Mouse (Mus musculus) neutrophil, adult 83 days (primary cell): ENCODE data around the gene Zfp626. TPM values are rescaled to one million over a fixed set of nuclear protein-coding genes. Genes with fewer than 3 reads are reported as not detected.

Experiments used
- total RNA-seq, 2 experiments: library from RNA; stranded (reverse); gene quantifications; one replicate each; pipeline ENCODE4 v1.2.4; 2023

Gene Zfp626
- 1 to 10 TPM; 5.0 to 5.4 TPM for total RNA-seq

GRCm38 (mm10) chr7:27806896-27807295 lies at the start of gene Zfp626:
Gene Zfp626 (plus strand): TSS chr7:27807196.

GRCm38 (mm10) chr7:27838323-27839249 lies 31.6 kb downstream of the Zfp626 start, which contains the start of gene Zfp59:
Gene Zfp59 (plus strand): TSS chr7:27838607.

GRCm38 (mm10) chr7:27857227-27857626 lies 50.2 kb downstream of the Zfp626 start, which contains the start of gene Zfp607a:
Gene Zfp607a (plus strand): TSS chr7:27857527.

Other genes starting within 250 kb of the Zfp626 start
- 100 to 1,000 TPM in 1 of 2 experiments, 10 to 100 TPM in 1; 94.7 to 101 TPM for gene Akt2, start 215.6 kb upstream of the Zfp626 start, total RNA-seq
- not detected for gene Ttc9b, start 153.3 kb upstream of the Zfp626 start, total RNA-seq
- 1 to 10 TPM; 4.3 to 7.5 TPM for gene Map3k10, start 132.6 kb upstream of the Zfp626 start, total RNA-seq
- under 1 TPM; 0.22 to 0.75 TPM for gene Zfp607b, start 117.9 kb upstream of the Zfp626 start, total RNA-seq
- 1 to 10 TPM; 3.8 to 4.8 TPM for gene Zfp60, start 75.8 kb upstream of the Zfp626 start, total RNA-seq
- 1 to 10 TPM in 1 of 2 experiments, under 1 TPM in 1; 0.94 to 1.2 TPM for gene Zfp59, start 31.4 kb downstream of the Zfp626 start, total RNA-seq
- gene Zfp607a, start 50.3 kb downstream of the Zfp626 start, total RNA-seq, result 1 to 10 TPM; 3.7 to 4.0 TPM
- 1 to 10 TPM; 2.1 to 3.3 TPM for gene Zfp974, start 122.3 kb downstream of the Zfp626 start, total RNA-seq
- 1 to 10 TPM; 4.8 to 5.7 TPM for gene Zfp780b, start 172.0 kb downstream of the Zfp626 start, total RNA-seq
- gene Zfp850, start 206.9 kb downstream of the Zfp626 start, total RNA-seq, result 1 to 10 TPM; 2.3 to 3.0 TPM
- gene Psmc4, start 242.9 kb downstream of the Zfp626 start, total RNA-seq, result 10 to 100 TPM; 71.1 to 72.0 TPM